Mouse (Mus musculus) adrenal gland, postnatal 25 days (tissue): Measurements from ENCODE around the gene Dnajc15. TPM values are rescaled to one million over a fixed set of nuclear protein-coding genes. Genes with fewer than 3 reads are reported as not detected.
A peak's percentile ranks its signal among the peaks of the same experiment; 100 is the strongest.

Source experiments
- DNase-seq: peaks from one replicate; pipeline ENCODE4 v3.0.0; 2021; ENCODE audit warnings: mixed read lengths
- total RNA-seq: library from RNA; stranded (reverse); gene quantifications from 2 replicates; pipeline ENCODE4 v1.2.3, GENCODE M21; 2021

Gene Dnajc15
- total RNA-seq, 1 experiment from 2014 or later, result 329 TPM

DNA sequence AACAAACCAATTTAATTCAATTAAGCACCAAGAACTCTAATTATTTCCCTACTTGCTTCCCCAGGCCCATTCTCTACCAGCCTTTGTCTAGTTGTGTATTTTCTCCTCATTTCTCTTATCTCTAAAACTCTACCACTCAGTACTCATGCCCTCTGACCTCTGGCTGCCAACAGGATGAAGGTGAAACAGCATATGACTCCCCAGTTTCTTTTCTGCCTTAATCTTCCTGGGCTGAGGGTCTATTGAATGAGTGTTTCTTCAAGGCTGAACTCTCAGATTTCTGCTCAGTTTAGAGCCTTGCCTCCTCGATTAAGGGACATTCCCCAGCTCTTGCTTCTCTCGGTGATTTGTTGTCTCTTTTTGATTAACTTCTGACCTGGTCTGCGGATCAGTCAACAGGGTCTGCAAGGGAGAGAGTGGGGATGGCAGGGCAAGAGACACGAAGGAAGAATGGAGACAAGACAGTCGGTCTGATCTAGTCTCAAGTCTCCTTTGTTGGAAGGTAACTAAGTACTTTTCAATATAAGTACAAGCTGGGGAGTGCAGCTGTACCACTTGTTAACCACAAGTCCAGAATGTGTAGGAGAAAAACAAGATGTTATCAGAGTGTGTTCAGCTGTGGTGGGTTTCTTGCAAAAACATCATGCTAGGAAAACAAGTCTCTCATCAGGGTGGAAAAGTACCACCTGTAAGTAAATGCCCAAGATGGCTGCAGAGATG lies 13.9 kb downstream of the Dnajc15 start:
- DNase-seq, result no peak

DNA sequence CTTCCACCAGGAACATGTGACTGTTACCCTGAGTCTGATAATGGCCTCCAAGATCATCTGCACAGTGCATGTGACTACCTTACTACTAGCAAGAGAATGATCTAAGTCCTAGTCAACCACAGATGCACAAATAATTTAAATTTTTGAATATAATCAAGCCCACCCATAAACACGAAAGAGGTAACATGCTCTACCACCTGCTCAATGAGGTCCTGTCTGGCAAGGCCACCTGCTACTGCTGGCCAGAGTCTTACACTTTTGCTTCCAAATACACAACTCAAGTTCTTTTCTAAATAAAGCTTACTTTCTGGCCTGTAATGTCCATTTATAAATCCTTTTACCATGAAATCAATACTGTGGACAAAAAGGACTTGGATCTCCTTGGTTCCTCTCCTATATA lies 15.0 kb downstream of the Dnajc15 start:
- no peak for DNase-seq

DNA sequence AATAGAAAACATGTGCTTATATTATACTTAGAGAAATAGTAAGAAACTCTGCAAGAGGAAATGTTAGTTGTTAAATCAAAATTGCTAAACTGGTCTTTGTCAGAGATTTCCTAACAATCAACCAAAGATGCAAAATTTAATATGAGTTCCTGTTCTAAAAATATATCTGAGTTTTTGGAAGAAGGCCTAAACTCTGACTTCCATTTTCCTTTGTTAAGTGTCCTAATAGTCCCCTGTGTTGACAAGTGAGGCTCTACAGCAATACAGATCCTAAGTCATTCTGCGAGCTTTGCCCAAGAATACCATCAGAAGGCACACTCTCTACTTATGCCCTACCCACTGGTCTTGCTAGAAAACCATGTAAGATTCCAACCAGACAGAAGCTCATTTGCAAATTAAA lies 21.0 kb downstream of the Dnajc15 start:
- DNase-seq, result no peak

DNA sequence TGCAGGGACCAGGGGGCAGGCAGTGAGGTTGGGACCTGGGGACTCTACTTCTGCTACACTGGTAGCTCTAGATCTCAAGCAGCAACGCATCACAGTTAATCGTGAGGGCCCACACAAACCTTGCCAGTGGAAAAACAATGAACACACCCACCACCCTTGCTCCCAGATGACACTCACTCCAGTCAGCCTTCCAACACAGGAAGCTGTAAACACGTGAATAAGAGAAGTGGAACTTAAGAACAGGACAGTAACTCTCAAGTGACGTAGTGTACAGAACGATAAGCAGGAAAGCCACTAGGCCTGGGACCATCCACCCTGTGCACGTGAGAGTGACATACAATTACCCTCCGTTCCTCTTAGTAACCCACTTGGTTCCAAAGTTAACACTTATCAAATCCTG lies 25.1 kb downstream of the Dnajc15 start:
- DNase-seq, result no peak

DNA sequence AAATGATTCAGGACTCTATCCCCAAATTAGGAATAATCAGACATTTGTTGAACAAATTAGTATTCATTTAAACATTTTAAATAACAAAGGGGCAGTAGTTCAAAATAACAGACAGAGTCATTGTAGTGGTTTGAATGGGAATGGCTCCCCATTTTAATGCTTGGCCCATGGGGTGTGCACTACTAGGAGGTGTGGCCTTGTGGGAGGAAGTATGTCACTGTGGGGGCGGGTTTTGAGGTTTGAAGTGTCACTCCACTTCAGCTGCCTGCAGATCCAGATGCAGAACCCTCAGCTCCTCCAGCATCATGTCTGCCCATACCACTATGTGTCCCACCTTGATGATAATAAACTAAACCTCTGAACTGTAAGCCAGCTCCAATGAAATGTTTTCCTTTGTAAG lies 26.6 kb downstream of the Dnajc15 start:
- DNase-seq, result no peak

DNA sequence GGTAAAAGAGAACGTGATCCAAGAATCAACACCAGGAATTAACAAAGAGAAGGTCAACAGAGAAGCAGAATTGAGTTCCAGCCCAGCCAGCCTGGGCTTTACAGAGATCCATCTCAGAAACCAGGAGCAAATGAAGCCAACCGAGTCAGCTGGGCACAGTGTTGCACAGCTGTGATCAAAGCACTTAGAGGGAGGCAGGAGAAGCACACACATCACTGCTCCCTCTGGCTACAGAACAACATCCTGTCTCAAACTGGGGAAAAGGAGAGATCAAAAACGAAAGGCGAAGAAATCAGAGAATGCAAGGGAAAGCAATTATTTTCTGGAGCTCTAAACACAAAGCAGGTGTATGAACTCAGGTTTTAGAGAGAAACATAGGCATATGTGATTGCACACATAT lies 28.7 kb downstream of the Dnajc15 start:
- no peak for DNase-seq

DNA sequence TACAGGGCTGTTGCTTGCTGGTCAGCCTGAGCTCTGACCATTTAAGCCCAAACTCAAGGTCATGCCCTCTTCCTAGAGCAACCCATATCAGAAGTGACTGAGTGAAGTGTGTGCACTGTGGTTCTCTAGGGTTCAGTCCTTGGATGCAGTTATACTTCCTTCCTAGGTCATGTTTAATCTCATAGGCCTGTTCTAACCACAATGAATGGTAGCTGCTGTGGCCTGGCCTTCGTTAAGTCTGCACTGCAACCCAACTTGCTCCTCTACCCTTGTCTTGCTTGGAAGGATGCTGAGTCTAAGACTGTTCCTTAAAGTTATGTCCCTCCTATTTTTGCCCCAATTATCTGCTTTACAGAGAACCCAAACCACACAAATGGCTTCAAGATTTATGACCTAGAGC lies 29.4 kb downstream of the Dnajc15 start:
- DNase-seq, result no peak

DNA sequence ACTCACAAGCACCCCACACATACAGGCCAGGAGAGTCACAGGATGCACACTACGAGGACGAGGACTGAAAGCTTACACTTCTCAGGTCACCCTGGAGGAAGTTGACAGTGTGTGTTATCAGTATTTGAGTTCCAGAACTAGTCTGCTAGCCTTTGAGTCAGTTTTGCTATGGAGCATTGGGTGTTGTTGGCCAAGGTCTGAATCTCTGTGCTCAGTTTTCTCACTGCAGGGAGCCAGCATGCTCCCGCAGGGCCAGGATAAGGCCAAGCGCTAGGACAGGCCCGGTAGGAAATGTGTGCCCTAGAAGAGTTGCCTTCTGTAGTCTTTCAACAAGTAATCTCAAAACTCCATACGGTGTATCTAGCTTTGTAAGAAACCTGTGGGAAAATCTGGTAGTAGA lies 34.4 kb downstream of the Dnajc15 start:
- no peak for DNase-seq

DNA sequence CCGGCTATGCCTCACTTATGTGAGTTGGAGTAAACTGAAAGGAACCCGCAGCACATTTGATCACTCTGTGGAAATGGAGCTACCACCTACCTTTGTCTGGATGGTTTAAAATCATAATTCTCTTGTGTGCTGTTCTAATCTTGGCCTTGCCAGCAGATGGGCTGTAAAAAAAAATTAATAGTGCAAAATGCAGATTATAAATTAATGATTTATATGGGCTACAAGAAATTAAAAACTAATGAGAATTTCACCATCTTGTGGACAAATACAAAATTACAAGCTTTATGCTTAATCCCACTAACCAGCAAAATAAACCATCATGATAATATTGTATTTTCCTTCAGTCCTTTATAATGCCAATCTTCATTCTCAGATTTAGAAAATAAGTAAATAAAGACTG lies 34.8 kb downstream of the Dnajc15 start:
- no peak for DNase-seq

DNA sequence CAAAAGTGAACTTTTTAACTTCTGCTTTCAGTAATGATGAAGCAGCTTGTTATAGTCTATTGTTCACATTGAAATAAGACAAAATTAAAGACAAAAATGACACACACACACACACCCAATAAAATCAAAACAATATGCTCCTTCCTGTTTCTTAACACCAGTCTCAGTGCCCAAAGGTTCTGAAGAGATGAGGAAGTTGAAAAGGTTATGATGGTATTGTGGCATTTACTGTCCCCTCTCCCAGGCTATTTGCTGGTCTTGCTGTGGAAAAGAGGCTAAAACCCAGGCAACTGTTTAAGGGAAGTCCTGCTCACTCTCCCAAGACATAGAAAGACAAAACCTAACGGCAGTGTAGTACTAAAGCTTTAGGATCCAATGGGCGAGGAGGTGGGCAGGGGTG lies 38.1 kb downstream of the Dnajc15 start:
- DNase-seq, result no peak

DNA sequence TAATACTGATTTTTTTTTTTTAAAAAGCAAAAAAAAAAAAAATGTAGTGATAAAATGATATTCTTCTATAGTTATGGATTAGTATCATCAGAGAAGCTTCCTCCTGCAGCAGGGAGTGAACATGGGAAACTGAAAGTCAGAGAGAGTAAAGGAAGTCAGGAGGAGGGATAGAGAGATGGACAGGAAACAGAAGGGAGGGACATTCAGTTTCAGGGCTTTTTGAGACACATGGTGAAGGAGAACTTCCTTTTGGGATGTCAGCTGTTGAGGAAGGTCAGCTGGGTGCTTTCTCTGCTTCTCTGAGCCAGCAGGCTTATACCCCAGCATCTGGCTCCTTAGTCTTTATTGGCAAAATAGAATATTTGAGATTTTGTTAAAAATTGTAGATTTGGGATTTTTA lies 42.6 kb downstream of the Dnajc15 start:
- no peak for DNase-seq

DNA sequence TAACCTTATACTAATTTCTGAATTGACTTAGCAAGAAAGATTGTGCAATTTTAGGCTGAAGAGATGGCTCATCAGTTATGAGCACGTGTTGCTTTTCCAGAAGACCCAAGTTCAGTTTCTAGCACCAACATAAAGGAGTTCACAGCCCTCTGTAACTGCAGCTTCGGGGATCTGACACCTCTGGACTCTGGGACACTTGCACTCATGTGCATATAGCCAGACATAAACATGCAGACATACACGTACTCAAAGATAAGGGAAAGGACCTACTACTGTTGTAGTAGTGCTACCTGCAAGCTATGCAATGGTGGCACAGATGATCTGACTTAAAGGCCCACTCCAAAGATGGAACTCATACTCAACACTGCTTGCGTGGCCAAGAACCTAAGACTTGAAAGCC lies 43.0 kb downstream of the Dnajc15 start:
- DNase-seq, result no peak

DNA sequence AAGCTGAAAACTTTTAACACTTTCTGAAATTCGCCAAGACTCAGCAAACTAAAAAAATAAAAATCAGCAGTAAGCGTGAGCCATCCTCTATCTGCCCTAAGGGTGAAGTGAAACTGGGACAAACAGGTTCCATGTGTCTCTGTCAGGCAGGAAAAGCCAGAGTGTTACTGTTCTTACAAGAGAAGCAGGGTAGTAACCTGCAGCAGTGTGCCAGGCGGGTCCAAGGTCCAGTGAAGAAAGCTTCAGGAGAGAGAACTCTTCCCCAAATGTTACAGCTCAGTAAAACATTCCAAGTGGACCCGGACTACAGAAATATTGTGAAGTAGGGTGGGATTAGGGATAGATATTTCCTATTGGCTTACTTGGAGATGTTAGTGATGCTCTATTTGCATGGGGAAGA lies 45.3 kb downstream of the Dnajc15 start:
- no peak for DNase-seq

DNA sequence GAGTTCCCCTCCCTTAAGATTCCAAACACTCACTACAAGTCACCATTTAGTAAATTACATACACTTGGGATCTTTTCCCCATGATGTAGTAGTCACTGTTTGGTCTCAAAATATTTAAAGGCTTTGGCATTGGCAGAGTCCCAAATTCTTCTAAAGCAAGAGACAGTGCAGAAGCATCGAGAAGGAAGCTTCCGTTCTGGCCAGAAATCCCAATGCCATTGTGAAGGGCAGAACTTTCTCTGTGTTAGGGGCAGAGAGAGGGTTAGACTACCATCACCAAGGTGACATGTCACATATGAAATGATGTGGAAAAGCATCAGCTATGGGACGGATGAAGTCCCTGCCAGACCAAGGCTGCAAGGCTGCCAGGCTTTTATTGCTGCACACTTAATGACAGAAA lies 49.0 kb downstream of the Dnajc15 start:
- DNase-seq, result no peak

DNA sequence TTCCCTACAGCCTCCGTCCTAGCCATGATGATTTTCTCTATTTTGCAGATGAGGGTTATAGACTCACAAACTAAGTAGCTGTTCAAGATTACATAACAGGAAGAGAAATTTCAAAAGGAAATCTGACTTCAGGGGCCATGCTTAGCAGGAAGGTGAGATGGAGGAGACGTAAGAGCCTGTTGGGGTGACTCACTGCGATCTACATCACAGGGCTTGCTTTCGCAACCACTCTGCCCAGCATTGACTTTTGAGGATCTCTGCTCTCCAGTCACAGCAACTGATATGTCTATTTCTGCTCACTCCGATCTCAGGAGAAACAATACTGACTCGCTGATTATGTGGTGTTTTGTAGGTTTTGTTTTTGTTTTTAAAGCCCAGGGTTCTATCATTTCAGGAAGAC lies 49.8 kb downstream of the Dnajc15 start:
- peak; percentile 33 for DNase-seq

DNA sequence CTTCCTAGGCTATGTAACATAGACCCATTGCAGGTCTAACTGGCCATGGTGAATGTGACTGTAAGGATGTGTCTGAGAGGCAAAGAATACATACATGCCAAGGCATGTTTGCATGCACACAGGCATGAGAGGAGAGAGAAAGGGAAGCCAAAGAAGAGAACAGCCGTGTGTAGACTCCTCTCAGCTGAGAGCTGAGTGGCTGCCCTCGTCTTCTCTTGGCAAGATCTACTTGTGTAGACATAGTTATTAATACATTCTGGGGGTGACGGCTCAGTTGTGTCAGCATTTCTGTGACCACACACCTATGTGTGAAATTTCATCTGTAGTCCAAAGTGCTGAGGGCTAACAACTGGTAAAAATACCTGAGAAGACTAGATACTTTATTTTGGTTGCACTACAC lies 55.1 kb downstream of the Dnajc15 start:
- no peak for DNase-seq

DNA sequence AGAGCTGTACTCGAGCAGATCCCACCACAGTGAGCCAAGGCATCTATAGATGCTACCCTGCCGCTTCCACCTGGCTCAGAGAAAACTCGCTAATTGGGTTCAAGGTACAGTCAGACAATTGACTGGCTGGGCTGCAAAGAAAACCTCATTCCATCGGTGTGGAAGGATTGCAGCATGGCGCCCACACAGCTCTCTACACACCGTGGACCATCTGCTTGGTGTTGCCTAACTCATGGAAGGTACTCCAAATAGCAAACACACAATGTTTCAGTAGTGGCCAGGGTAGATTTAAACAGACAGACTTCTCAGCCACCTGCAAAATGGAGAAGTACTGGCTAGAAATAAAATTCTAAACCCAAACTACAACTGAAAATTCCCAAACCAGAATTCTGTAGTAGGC lies 57.4 kb downstream of the Dnajc15 start:
- no peak for DNase-seq

DNA sequence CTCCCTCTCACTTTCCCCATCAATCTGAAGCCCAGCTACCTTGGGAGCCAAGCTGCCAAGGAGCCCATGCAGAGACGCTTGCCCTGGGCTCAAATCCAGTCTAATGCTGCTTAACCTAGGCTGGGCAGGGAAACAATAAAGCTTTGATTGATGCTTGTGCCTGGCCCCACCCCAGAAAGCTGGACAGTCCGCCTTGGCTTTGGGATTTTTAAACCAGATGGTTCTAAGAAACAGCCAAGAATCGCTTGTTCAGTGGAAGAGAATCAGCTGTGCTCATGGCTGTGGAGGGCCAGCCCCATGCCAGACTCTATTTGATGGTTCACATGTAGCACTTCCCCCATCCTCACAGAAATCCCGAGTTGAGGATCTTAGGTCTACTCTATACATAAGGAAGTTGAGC lies 60.0 kb downstream of the Dnajc15 start:
- no peak for DNase-seq

DNA sequence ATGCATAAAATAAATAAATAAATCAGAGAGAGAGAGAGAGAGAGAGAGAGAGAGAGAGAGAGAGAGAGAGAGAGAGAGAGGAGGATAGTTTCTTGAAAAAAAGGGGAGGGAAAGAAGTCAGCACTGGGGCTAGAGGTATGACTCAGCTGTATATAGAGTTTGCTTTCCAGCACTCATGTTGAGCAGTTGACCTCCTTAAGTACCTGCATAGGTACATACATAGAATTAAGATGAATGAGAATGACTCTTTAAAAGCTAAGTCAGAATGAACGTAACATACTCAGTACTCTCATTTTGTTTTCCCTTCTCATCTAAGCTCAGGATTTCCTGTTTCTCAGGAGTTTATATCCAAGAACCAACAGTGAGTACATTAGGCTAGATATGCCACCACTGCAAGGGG lies 62.0 kb downstream of the Dnajc15 start:
- no peak for DNase-seq

DNA sequence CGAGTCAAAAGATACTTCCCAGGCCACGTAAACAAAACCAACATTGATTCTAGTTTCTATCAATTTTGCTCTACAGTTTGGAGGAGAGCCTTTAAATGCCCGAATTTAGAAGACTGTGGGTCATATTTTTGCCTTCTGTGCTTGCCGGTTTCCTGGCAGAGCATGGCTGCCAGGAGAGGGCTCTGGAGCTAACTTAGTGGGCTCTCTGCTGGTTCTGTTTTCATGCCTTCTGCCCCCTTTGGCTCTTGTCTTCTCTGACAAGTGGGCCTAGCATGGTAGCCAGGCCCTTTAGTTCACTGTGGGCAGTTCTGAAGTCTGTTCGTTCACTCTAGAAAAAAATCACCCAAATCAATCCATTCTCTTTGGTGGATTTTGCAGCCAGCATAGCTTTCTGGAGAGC lies 63.5 kb downstream of the Dnajc15 start:
- no peak for DNase-seq

DNA sequence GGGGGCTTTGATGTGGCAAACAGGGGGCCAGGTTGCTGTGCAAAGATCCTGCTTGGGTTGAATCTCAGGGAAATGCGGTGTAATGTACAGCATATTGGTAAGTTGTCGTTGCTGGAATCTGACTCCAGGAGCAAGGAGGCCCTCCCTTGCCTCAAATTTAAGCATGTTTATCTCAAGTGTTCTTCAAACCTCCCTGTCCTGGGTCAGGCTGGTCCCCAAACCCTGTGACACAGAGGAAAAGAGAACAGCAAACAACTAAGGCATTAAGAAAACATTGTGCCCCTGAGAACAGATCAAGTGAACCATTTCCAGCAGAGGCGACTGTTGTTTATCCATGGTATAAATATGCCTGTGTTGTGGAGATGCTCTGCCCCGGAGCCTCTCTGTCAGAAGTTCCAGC lies 67.1 kb downstream of the Dnajc15 start:
- DNase-seq, result no peak

DNA sequence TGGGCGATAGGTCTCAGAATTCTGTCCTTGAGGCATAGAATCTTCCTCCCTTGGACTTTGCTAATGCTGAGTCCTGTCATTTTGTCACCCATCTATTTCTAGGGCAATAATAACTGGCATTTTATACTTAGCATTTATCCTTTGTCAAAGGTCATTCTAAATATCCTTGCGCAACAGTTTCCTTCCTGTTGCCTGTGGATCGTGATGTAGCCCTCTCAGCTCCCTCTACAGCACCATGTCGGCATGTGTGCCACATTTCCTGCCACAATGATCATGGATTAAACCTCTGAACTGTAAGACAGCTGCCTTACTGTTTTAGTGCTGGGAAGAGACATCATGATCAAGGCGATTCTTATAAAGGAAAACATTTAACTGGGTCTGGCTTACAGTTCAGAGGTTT lies 68.6 kb downstream of the Dnajc15 start:
- DNase-seq, result no peak

DNA sequence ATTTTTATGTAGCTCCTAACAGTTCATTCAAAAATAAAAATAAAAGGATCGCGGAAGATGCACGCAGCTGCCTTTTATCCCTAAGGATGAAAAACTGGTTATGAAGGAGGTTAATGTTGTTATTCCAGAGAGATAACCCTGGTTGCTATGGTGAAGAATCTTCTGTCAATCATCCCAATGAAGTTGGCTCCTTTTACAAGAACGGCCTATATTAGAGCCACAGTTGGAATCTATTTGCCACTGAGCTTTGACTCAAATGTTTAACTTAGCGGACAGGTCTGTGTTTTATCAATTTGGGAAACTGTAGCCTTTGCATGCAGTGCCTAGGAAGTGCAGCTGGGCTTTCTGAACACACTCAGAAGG lies 72.7 kb downstream of the Dnajc15 start:
- no peak for DNase-seq

DNA sequence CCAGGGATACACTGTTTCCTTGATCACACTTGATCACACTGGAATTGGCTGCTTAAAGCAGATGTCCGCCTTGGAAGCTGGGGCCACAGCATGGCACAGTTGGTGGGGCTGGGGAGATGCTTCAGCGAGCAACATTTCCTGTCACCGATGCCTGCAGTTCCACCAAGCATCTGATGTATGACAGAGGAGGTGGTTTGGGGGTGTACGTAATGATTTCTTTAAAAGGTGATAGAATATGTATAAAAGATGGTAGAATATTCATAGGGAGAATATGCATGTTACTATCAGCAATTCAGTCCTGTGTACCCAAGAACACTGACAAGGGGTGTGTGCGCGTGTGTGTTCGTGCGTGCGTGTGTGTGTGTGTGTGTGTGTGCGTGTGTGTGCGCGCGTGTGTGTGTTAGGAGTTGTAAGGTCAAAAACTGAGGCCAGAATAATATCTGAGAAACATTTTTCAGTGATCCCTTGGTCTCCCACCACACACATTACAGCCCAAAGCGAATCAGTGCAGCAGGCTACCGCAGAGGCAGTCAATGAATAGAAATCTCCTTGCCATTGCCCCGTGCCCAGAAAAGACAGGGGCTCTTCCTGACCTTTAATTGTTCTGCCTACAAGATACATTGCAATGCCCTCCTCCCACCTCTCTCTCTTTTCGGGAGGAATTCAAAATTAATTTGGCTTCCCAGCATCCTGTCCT lies 73.2 kb downstream of the Dnajc15 start:
- DNase-seq, result no peak

DNA sequence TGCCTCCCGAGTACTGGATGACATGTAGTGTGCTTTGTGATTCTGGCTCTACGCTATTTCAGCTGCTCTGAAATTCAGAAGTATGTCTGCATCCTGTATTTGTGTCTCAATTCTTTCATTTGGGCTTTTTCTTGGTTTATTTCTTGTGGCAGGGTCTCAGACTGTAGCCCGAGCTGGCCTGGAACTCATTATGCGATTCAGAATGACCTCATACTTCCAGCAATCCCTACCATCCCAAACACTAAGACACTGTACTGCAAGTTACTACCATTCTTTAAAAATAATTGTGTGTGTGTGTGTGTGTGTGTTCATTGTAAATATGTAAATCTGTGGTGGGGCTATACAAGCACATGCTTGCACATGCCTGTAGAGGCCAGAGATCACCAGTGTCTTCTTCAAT lies 78.4 kb downstream of the Dnajc15 start:
- no peak for DNase-seq
